Mouse (Mus musculus) left cerebral cortex, adult 6 months (tissue): ENCODE data around the gene Lsm7. TPM values are rescaled to one million over a fixed set of nuclear protein-coding genes. Genes with fewer than 3 reads are reported as not detected.

Source experiments
- long read RNA-seq, 2 experiments: library from polyadenylated mRNA; unstranded; transcript quantifications; one replicate each; pipeline ENCODE4 v2.0.0; 2019 to 2020
- polyA plus RNA-seq: library from polyadenylated mRNA; unstranded; fragments of <200 nt; fragmentation: Nextera tagmentation; gene quantifications from 2 replicates; pipeline ENCODE4 v1.2.3, GENCODE M21; 2021

Gene Lsm7
- 357 and 416 TPM in 2 replicates for polyA plus RNA-seq
- long read RNA-seq, experiment 1, transcript Lsm7-208 (3 exons, 1,129 nt) = minor isoform, 5 of 40 reads
- long read RNA-seq, experiment 1, transcript Lsm7-201 (4 exons, 468 nt) = major isoform, 20 of 40 reads
- long read RNA-seq, experiment 1, partial matches to known transcripts = 4 of 40 reads
- long read RNA-seq, experiment 1, other reads (novel, unspliced or antisense) = 5 of 40 reads
- long read RNA-seq, experiment 2, transcript Lsm7-201 (4 exons, 468 nt) = major isoform, 73 of 88 reads
- long read RNA-seq, experiment 2, transcript Lsm7-202 (3 exons, 646 nt) = minor isoform, 5 of 88 reads
- long read RNA-seq, experiment 2, partial matches to known transcripts = 1 of 88 reads
- long read RNA-seq, experiment 2, other reads (novel, unspliced or antisense) = 8 of 88 reads

DNA sequence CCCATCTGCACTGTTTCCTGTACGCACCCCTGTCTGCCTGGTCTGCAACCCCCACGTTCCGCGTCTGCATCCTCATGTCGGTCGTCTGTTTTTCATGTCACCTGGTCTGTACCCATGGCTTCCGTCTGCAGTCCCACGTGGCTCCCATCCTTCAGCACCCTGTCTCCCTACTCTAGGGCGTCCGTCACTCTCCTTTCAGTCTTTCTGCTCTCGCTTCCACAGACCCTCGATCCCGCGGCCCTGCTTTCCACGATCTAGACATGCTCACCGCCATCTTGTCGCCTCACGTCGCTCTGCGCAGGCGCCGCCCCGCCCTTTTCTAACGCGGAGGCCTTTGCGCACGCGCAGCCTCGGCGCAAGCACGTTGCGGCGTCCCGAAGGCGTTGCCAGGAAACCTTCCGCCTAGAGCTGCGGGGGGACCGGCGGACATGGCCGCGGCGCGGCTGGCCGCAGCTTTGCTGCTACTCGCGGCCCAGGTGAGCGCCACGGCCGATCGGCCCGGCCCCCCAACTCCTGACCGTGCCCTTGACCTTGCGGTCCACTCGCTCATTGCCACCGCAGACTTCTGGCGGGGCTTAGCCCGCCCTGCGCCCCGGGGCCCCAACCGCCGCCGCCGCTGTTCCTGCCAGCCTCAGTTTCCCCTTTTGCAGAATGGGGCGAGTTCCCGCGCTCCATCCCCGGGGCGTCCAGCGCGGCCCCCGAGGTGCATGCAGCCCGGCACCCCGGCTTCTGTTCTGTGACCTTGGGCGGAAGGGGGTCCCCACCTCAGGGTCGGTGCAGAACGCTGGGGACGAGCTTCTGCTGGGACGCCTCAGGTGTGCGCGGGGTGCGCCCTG lies at the start of gene Lsm7, which contains the start of gene Sppl2b:
Gene Lsm7 (minus strand): TSS at position 297 of the 836 bp plus-strand sequence.
Gene Sppl2b (plus strand): TSS at position 363 of the 836 bp plus-strand sequence.

GRCm38 (mm10) chr10:80900318-80901247 lies 45.6 kb upstream of the Lsm7 start, which contains the start of gene Timm13:
Gene Timm13 (minus strand): TSS chr10:80900969.

DNA sequence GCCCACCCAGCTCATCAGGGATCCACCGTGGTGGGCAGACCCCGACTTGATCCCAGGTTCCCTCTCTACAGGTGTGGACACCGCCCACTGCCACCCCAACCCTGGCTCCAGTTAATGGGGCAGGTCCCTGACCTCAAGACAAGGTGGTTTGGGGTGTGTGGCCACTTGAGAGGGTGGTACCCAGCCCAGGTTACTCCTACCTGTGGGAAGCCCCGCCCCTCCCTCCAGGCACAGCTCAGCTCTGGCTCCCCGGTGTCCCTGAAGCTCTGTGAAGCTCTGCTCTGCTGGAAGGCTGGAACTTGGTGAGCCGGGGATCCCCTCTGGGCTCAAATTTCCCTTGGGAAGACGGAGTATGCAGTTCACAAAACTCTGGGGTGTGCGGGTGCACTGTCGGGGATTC lies 16.6 kb upstream of the Lsm7 start, which contains the start of gene Tmprss9:
Gene Tmprss9 (plus strand): TSS at position 268 of the 400 bp plus-strand sequence.

GRCm38 (mm10) chr10:80843931-80844547 lies 11.0 kb downstream of the Lsm7 start, which contains the start of gene Lingo3:
Gene Lingo3 (minus strand): TSS chr10:80844039.

DNA sequence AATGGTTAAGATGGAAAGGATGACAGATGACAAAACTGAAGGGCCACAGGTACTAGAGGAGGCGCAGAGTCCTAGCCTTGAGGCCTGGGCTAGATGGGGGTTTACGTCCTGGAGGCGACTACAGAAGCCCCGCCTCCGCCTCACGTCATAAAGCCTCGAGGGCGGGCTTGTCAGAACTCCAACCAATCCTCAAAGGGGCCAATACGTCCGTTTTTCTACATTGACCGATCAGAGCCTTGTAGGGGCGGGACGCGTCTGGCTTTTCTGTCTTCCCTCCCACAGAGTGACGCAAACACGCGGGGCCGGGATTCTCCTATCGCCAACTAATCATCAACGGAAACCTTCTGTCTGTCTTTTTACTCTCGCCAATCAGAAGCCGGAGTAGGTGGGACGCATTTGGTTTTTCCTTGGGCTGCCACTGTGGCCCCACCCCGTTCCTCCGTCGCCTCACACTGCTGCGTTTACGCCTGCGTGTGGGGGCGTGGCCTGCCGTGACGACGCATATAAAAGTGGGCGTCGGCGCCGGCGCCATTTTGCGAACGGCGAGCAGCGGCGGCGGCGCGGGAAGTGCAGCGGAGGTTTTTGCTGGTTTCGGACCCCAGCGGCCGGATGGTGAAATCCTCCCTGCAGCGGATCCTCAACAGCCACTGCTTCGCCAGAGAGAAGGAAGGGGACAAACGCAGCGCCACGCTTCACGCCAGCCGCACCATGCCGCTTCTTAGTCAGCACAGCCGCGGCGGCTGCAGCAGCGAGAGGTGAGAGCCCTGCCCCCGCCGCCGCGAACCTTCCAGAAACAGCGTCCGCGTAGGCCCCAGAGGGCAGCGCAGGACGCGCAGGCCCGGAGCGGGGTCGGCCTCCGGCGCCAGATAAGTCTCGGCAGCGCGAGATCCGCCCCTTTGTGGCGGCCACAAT lies 28.6 kb downstream of the Lsm7 start, which contains the start of gene Oaz1:
Gene Oaz1 (plus strand): TSS at position 506 of the 912 bp plus-strand sequence.

DNA sequence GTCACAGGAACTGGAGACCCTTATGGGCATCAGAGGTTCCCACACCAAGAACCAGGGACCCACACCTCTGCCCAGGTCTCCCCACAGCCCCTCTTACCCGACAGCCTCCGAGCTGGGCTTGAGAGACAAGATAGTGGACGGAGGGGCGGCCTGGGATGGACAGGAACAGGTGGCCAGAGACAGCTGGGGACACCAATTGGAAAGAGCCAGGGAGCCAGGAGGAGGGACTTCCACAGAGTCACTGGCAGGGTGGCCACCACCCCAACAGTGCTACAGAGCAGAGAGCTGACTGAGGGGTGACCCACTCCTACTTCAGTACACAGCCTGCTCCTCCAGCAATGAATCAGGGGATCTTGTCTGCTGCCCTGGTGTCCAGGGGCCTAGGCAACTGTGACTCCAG lies 41.6 kb downstream of the Lsm7 start, which contains the start of gene Jsrp1:
Gene Jsrp1 (minus strand): TSS at position 133 of the 400 bp plus-strand sequence.

DNA sequence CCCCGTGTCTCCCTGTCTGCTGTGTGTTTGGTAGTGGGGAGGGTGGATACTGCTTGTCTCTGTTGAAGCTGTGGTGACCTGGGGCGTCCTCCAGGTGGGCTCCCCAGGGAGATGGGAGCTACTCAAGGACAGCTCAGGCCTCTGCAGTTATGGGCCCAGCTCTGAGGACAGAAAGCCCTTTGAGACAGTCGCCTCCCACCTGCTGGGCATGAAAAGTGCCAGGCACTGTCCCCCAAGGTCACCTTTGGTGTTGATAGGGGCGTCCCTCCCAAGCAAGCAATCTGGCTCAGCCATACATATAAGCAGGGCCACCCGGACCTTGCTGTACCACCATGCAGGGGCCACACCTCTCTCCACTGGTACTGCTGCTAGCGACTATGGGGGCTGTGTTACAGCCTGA lies 50.1 kb downstream of the Lsm7 start, which contains the start of gene Amh:
Gene Amh (plus strand): TSS at position 328 of the 400 bp plus-strand sequence.

Other genes with a start within 250 kb of the Lsm7 start
- gene Gm49322, start 249.2 kb downstream of the Lsm7 start, polyA plus RNA-seq = 0.10 and 0.25 TPM in 2 replicates
- 27.8 and 30.7 TPM in 2 replicates for gene Csnk1g2, start 232.4 kb downstream of the Lsm7 start, polyA plus RNA-seq
- 23.3 and 91.7 TPM in 2 replicates for gene Btbd2, start 198.1 kb downstream of the Lsm7 start, polyA plus RNA-seq
- 4.0 and 9.1 TPM in 2 replicates for gene Mknk2, start 177.1 kb downstream of the Lsm7 start, polyA plus RNA-seq
- 8.4 and 9.9 TPM in 2 replicates for gene Mob3a, start 153.2 kb downstream of the Lsm7 start, polyA plus RNA-seq
- 49.5 and 65.0 TPM in 2 replicates for gene Izumo4, start 153.0 kb downstream of the Lsm7 start, polyA plus RNA-seq
- 44.4 and 48.6 TPM in 2 replicates for gene Ap3d1, start 112.9 kb downstream of the Lsm7 start, polyA plus RNA-seq
- 1.6 and 2.7 TPM in 2 replicates for gene Dot1l, start 100.0 kb downstream of the Lsm7 start, polyA plus RNA-seq
- 5.5 and 41.9 TPM in 2 replicates for gene Sf3a2, start 57.0 kb downstream of the Lsm7 start, polyA plus RNA-seq
- gene Plekhj1, start 56.6 kb downstream of the Lsm7 start, polyA plus RNA-seq = 92.8 and 104 TPM in 2 replicates
- 0.16 TPM in 1 of 2 replicates, not detected in the other for gene Amh, start 50.0 kb downstream of the Lsm7 start, polyA plus RNA-seq
- 13.2 and 15.5 TPM in 2 replicates for gene Jsrp1, start 41.7 kb downstream of the Lsm7 start, polyA plus RNA-seq
- 2,247 and 2,738 TPM in 2 replicates for gene Oaz1, start 28.6 kb downstream of the Lsm7 start, polyA plus RNA-seq
- gene Lingo3, start 11.2 kb downstream of the Lsm7 start, polyA plus RNA-seq = 22.3 and 23.9 TPM in 2 replicates
- 17.6 and 18.7 TPM in 2 replicates for gene Sppl2b, start 66 bp upstream of the Lsm7 start, polyA plus RNA-seq
- gene Tmprss9, start 16.6 kb upstream of the Lsm7 start, polyA plus RNA-seq = 0.20 and 0.21 TPM in 2 replicates
- gene Timm13, start 45.8 kb upstream of the Lsm7 start, polyA plus RNA-seq = 532 and 700 TPM in 2 replicates
- 4.0 and 4.5 TPM in 2 replicates for gene Lmnb2, start 63.0 kb upstream of the Lsm7 start, polyA plus RNA-seq
- 18.5 and 19.5 TPM in 2 replicates for gene Gadd45b, start 74.9 kb upstream of the Lsm7 start, polyA plus RNA-seq
- gene Gng7, start 159.7 kb upstream of the Lsm7 start, polyA plus RNA-seq = 51.0 and 79.6 TPM in 2 replicates
- 37.8 and 61.2 TPM in 2 replicates for gene Diras1, start 170.5 kb upstream of the Lsm7 start, polyA plus RNA-seq
- gene Slc39a3, start 182.2 kb upstream of the Lsm7 start, polyA plus RNA-seq = 31.5 and 39.4 TPM in 2 replicates
- gene Sgta, start 205.0 kb upstream of the Lsm7 start, polyA plus RNA-seq = 216 and 260 TPM in 2 replicates
- 20.8 and 27.8 TPM in 2 replicates for gene Thop1, start 214.8 kb upstream of the Lsm7 start, polyA plus RNA-seq
- gene Creb3l3, start 243.7 kb upstream of the Lsm7 start, polyA plus RNA-seq = 0.36 and 0.86 TPM in 2 replicates